8 mouse cellular contexts compared by ENCODE assay signal in genomic region chr12:108893715-108894431, GRCm38 (mm10). TPM values are rescaled to one million over a fixed set of nuclear protein-coding genes. Genes with fewer than 3 reads are reported as not detected.
A peak's percentile ranks its signal among the peaks of the same experiment; 100 is the strongest.
DNase-seq lines count a peak whose midpoint lies in the region; ATAC-seq and TF ChIP-seq lines count a peak whose summit lies in the region.

Gene Wars (minus strand): TSS chr12:108894174.

- WGBS in hindbrain, embryonic 10.5 days: under 1% methylated on average over 58 of the region's 58 CpGs
- under 1% methylated on average over 47 of the region's 58 CpGs for WGBS in lung, postnatal 0 days

- TF ChIP-seq EP300 in lung, postnatal 0 days (IDR thresholded peaks at IDR 0.05): no peak

- no peaks in the 10 kb centered on the region for H3K27me3 ChIP-seq in hindbrain, embryonic 10.5 days (ENCODE audit: insufficient read depth, poor library complexity, severe bottlenecking)
- H3K27me3 ChIP-seq in lung, postnatal 0 days (replicated peaks; ENCODE audit: insufficient read depth, low read length): no peaks in the 10 kb centered on the region

- peak within 1 kb of the TSS; percentile 65 for H3K9ac ChIP-seq in lung, postnatal 0 days (replicated peaks; ENCODE audit: low read depth)

- H3K36me3 ChIP-seq in hindbrain, embryonic 10.5 days: peaks cover 33% of the 10 kb centered on the region
- no peaks in the 10 kb centered on the region for H3K36me3 ChIP-seq in lung, postnatal 0 days (ENCODE audit: insufficient read depth, low read length)

- H3K9me3 ChIP-seq in hindbrain, embryonic 10.5 days: no peaks in the 10 kb centered on the region
- no peaks in the 10 kb centered on the region for H3K9me3 ChIP-seq in lung, postnatal 0 days (ENCODE audit: low read length)

- peak within 1 kb of the TSS; percentile 91 for H3K27ac ChIP-seq in hindbrain, embryonic 10.5 days
- H3K27ac ChIP-seq in lung, postnatal 0 days (ENCODE audit: low read length): peak within 1 kb of the TSS; percentile 84

- H3K4me2 ChIP-seq in lung, postnatal 0 days (replicated peaks; ENCODE audit: low read depth, low read length): peak within 1 kb of the TSS; percentile 86

- H3K4me3 ChIP-seq in hindbrain, embryonic 10.5 days: peak within 1 kb of the TSS; percentile 94
- peak within 1 kb of the TSS; percentile 83 for H3K4me3 ChIP-seq in lung, postnatal 0 days (ENCODE audit: low read depth, low read length)

- no peak for TF ChIP-seq CTCF in lung, postnatal 0 days (IDR thresholded peaks at IDR 0.05)

- ATAC-seq in frontal cortex, adult (ENCODE audit: low TSS enrichment): peak; percentile 99
- peak; percentile 99 for ATAC-seq in lung, postnatal 0 days

- DNase-seq in MN1 (ENCODE audit: low spot score): peak; percentile 93
- peak; percentile 97 for DNase-seq in cerebellum, adult 9-10 months
- DNase-seq in hindbrain, embryonic 10.5 days (ENCODE audit: low spot score): peak; percentile 97
- peak; percentile 95 for DNase-seq in layer of hippocampus, adult 9-11 months
- DNase-seq in lung, postnatal 0 days (ENCODE audit: low spot score): peak; percentile 97
- DNase-seq in ovary, postnatal 14 days (ENCODE audit: low spot score): peak; percentile 90
- peak; percentile 92 for DNase-seq in thymus, postnatal 14 days

- H3K4me1 ChIP-seq in hindbrain, embryonic 10.5 days (replicated peaks): peaks cover 25% of the 10 kb centered on the region
- peaks cover 10% of the 10 kb centered on the region; the same call in 1 of the 2 replicates for H3K4me1 ChIP-seq in lung, postnatal 0 days (ENCODE audit: insufficient read depth, low read depth, low read length)

RNA-seq across cellular contexts. Expression of gene Wars, which starts in this region (rescaled TPM):
- 142 and 143 TPM in 2 replicates for polyA plus RNA-seq in hindbrain, embryonic 10.5 days (2016; fragmentation: Nextera tagmentation; extraction: Ambion mirVana)
- polyA plus RNA-seq in lung, postnatal 0 days (2015; fragmentation: Nextera tagmentation; extraction: Ambion mirVana): 84.0 and 84.3 TPM in 2 replicates

Comparison
In these comparisons a context has a peak if more than half of its experiments do, and no peak if none do; other contexts are left out.
1. Peak in every context shown above with its lines: DNase-seq, ATAC-seq, H3K4me3 ChIP-seq and H3K27ac ChIP-seq.